ENCODE assay signal across 8 mouse cellular contexts in the genomic region with DNA sequence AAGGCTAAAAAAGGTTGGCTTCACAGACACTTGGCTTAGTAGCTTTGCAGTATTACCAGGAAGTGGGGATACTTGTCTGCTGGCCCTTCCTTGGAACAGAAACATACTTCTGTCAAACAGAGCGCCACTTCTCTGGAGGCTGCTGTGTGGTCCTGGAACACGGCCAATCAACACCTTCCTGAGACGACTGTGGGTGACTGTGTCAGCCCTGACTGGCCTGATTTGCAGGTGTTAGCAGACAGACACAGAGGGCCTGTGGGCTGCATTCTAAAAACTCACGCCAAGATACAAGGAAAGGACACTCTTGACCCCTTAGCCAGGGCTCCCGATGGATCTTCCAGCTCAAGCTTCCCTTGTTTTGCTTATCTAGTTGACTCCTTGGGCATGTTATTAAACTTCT. TPM values are rescaled to one million over a fixed set of nuclear protein-coding genes. Genes with fewer than 3 reads are reported as not detected.
DNase-seq lines count a peak whose midpoint lies in the region; ATAC-seq lines count a peak whose summit lies in the region.

No protein-coding gene starts in this region.

- H3K4me1 ChIP-seq in kidney, embryonic 15.5 days = peaks cover 20% of the 10 kb centered on the region
- H3K4me1 ChIP-seq in lung, embryonic 16.5 days (replicated peaks; ENCODE audit: control insufficient read depth, insufficient read depth, low read length) = peaks cover 19% of the 10 kb centered on the region

- no peak for ATAC-seq in cerebellum, adult (ENCODE audit: insufficient number of reproducible peaks, low FRiP score, low TSS enrichment)
- ATAC-seq in kidney, embryonic 15.5 days (replicated peaks; ENCODE audit: low FRiP score) = no peak
- ATAC-seq in lung, embryonic 16.5 days (ENCODE audit: low read depth) = peak; percentile 30; the same call in 1 of the 2 replicates
- ATAC-seq in granulocyte monocyte progenitor cell, adult 5-6 weeks (replicated peaks; ENCODE audit: poor library complexity, severe bottlenecking) = no peak

- no peak overlapping the region for H3K4me3 ChIP-seq in kidney, embryonic 15.5 days (replicated peaks)
- H3K4me3 ChIP-seq in lung, embryonic 16.5 days (ENCODE audit: low read length) = no peak overlapping the region

- peaks cover 18% of the 10 kb centered on the region for H3K36me3 ChIP-seq in kidney, embryonic 15.5 days
- peaks cover under 1% of the 10 kb centered on the region; the same call in 1 of the 2 replicates for H3K36me3 ChIP-seq in lung, embryonic 16.5 days (ENCODE audit: control insufficient read depth, insufficient read depth, low read length)

- DNase-seq in cerebellum, adult 9-11 months = peak; percentile 70
- DNase-seq in kidney, postnatal 36 days = no peak
- DNase-seq in brain, adult 2 months (ENCODE audit: low read depth, low spot score) = peak; percentile 39
- no peak for DNase-seq in layer of hippocampus, adult 11-12 months (ENCODE audit: low spot score)

- no peaks in the 10 kb centered on the region for H3K27me3 ChIP-seq in kidney, embryonic 15.5 days
- H3K27me3 ChIP-seq in lung, embryonic 16.5 days (ENCODE audit: control insufficient read depth, insufficient read depth, low read depth, low read length) = no peaks in the 10 kb centered on the region

- H3K4me2 ChIP-seq in kidney, embryonic 15.5 days = no peak overlapping the region
- no peak overlapping the region for H3K4me2 ChIP-seq in lung, embryonic 16.5 days (ENCODE audit: low read depth, low read length)

- no peaks in the 10 kb centered on the region; the same call in none of the 2 replicates for H3K9me3 ChIP-seq in kidney, embryonic 15.5 days (replicated peaks)
- H3K9me3 ChIP-seq in lung, embryonic 16.5 days (ENCODE audit: control insufficient read depth, low read length) = no peaks in the 10 kb centered on the region

- peak overlapping the region; percentile 99; the same call in 1 of the 2 replicates for H3K27ac ChIP-seq in kidney, embryonic 15.5 days
- peak overlapping the region; percentile 97 for H3K27ac ChIP-seq in lung, embryonic 16.5 days (ENCODE audit: low read length)

- 75% methylated on average over 5 of the region's 5 CpGs for WGBS in kidney, embryonic 15.5 days
- 27% methylated on average over 5 of the region's 5 CpGs for WGBS in lung, embryonic 16.5 days

- H3K9ac ChIP-seq in kidney, embryonic 15.5 days = no peak overlapping the region
- no peak overlapping the region for H3K9ac ChIP-seq in lung, embryonic 16.5 days (ENCODE audit: low read length)

RNA-seq across cellular contexts. Expression of a gene that starts 0.9 kb away (rescaled TPM):
- 332 TPM in 2 replicates for polyA plus RNA-seq in kidney, embryonic 15.5 days (2015; fragmentation: Nextera tagmentation; extraction: Ambion mirVana)
- polyA plus RNA-seq in lung, embryonic 16.5 days (2015; fragmentation: Nextera tagmentation; extraction: Ambion mirVana) = 344 and 348 TPM in 2 replicates
- 60.0 and 78.8 TPM in 2 replicates for total RNA-seq in granulocyte monocyte progenitor cell, adult 5-6 weeks (2014; fragmentation: Nextera tagmentation)
- 197 and 205 TPM in 2 replicates for total RNA-seq in granulocyte monocyte progenitor cell, adult 5-6 weeks (2017)

RNA-seq across cellular contexts. Expression of a gene that starts 1.0 kb away (rescaled TPM):
- polyA plus RNA-seq in kidney, embryonic 15.5 days (2015; fragmentation: Nextera tagmentation; extraction: Ambion mirVana) = 3.6 and 6.3 TPM in 2 replicates
- 2.0 and 2.4 TPM in 2 replicates for polyA plus RNA-seq in lung, embryonic 16.5 days (2015; fragmentation: Nextera tagmentation; extraction: Ambion mirVana)
- total RNA-seq in granulocyte monocyte progenitor cell, adult 5-6 weeks (2014; fragmentation: Nextera tagmentation) = not detected in 2 replicates
- total RNA-seq in granulocyte monocyte progenitor cell, adult 5-6 weeks (2017) = 1.6 TPM in 1 of 2 replicates, not detected in the other

RNA-seq across cellular contexts. Expression of a gene that starts 17.1 kb away (rescaled TPM):
- 71.9 and 72.0 TPM in 2 replicates for polyA plus RNA-seq in kidney, embryonic 15.5 days (2015; fragmentation: Nextera tagmentation; extraction: Ambion mirVana)
- 66.6 and 69.5 TPM in 2 replicates for polyA plus RNA-seq in lung, embryonic 16.5 days (2015; fragmentation: Nextera tagmentation; extraction: Ambion mirVana)
- 39.6 and 42.0 TPM in 2 replicates for total RNA-seq in granulocyte monocyte progenitor cell, adult 5-6 weeks (2014; fragmentation: Nextera tagmentation)
- 29.5 and 53.3 TPM in 2 replicates for total RNA-seq in granulocyte monocyte progenitor cell, adult 5-6 weeks (2017)

RNA-seq across cellular contexts. Expression of a gene that starts 23.4 kb away (rescaled TPM):
- 149 and 152 TPM in 2 replicates for polyA plus RNA-seq in kidney, embryonic 15.5 days (2015; fragmentation: Nextera tagmentation; extraction: Ambion mirVana)
- polyA plus RNA-seq in lung, embryonic 16.5 days (2015; fragmentation: Nextera tagmentation; extraction: Ambion mirVana) = 127 and 138 TPM in 2 replicates
- 36.6 and 39.0 TPM in 2 replicates for total RNA-seq in granulocyte monocyte progenitor cell, adult 5-6 weeks (2014; fragmentation: Nextera tagmentation)
- total RNA-seq in granulocyte monocyte progenitor cell, adult 5-6 weeks (2017) = 34.6 and 37.0 TPM in 2 replicates

Comparison
In these comparisons a context has a peak if more than half of its experiments do, and no peak if none do; other contexts are left out.
1. DNase-seq: peak in cerebellum, adult 9-11 months (single experiment) and brain, adult 2 months (single experiment); none in kidney, postnatal 36 days (0 of 2) and layer of hippocampus, adult 11-12 months (single experiment).